Mouse (Mus musculus): ENCODE data around the gene Zfp420.
A peak's percentile ranks its signal among the peaks of the same experiment; 100 is the strongest.

The Zfp420 gene

DNA sequence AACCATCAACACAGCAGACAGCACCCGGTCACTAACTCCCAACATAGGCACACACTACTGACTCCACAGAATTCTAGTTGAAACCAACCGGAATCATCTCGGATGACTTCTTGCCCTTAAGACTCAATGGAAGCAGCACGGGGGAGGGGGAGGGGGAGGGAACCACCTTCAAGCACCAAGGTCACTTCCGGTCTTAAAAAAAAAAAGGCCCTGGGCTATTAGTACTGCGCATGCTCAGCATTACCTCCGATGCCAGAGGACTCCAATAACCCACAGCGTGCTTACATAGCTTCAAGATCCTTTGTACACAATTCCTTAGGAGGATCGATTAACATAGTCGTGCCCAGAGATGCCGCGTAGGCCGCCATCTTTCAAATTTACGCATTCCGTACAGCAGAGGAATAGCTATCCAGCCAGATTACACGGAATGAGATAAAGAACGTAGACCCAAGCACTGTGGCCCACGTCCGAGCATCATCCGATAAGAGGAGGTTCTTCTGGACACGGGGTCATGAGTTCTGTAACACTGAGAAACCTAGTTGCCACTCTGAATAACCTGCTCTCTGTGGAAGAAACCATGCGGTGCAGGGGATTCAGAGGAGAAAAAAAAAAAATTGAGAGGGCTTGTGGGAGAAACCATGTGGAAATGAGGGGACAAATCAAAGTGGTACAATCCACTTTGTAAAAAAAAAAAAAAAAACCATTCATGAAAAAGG, 46.3 kb downstream of the Zfp420 start, which contains the start of gene Zfp27:
Gene Zfp27, minus strand, starts transcription at position 607 of the 716 bp plus-strand sequence.
- peak; percentile 61 to 66 for DNase-seq

DNA sequence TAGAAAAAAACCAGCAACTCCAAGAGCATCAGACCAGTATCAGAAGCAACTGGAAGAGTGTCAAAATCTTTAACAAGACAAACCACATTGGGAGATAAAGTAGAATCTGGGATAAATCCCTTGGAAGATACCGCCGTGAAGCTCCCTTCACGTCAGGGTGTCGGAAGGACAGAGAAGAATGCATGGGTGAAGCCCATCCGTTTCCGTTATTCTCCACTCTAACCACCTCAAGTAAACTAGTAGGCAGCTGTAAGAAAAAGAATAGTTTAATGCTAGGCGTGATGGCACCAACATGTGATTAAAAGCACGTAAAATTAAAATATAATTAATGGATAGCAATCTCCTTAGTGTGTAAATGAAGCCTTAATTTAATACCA, 46.9 kb downstream of the Zfp420 start:
- peak in 1 of 2 experiments; percentile 3 for DNase-seq

GRCm38 (mm10) chr7:29907206-29907605, 47.4 kb downstream of the Zfp420 start:
- no peak for DNase-seq

GRCm38 (mm10) chr7:29908130-29908950, 48.6 kb downstream of the Zfp420 start, which contains the start of gene Zfp383:
Gene Zfp383, plus strand, starts transcription at chr7:29908223.
- DNase-seq, result peak; percentile 81 to 83

GRCm38 (mm10) chr7:29910252-29910651, 50.5 kb downstream of the Zfp420 start:
- no peak for DNase-seq

DNA sequence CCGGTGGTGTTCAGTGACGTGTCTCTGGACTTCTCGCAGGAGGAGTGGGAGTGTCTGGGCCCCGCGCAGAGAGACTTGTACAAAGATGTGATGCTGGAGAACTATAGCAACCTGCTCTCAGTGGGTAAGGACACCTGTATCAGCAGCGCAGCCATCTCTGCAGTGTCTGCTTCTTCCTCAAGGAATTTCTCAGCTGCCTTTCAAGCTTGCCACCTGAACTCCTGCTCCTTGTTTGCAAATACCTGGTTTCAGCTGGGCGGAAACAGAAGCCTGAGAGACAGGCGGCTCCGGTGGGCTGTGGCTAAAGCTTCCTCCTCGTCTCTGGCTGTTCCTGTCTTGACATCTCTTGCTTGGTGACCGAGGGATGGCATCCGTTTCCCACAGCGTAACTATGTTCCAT, 52.4 kb downstream of the Zfp420 start:
- DNase-seq, result no peak

- no peak for DNase-seq
Observed at GRCm38 (mm10) chr7:29917371-29918061, 57.7 kb downstream of the Zfp420 start.

- DNase-seq, result no peak
Observed at GRCm38 (mm10) chr7:29918062-29918453, 58.3 kb downstream of the Zfp420 start.

- DNase-seq, result no peak
Observed at GRCm38 (mm10) chr7:29921439-29922093, 61.8 kb downstream of the Zfp420 start.

GRCm38 (mm10) chr7:29922780-29923179, 63.0 kb downstream of the Zfp420 start:
- no peak for DNase-seq

All from B cell, adult 2 months (primary cell).